Mouse (Mus musculus) kidney, embryonic 15.5 days (tissue): ENCODE data around the gene Tm2d3. TPM values are rescaled to one million over a fixed set of nuclear protein-coding genes. Genes with fewer than 3 reads are reported as not detected.

Experiments
- ATAC-seq: fragments of 200-750 bp; cut with Nextera tagmentation; replicated peaks from 2 replicates; pipeline ENCODE4 v1.8.0; 2017; ENCODE audit warnings: moderate TSS enrichment; ENCODE audit not compliant: low FRiP score
- H3K27ac ChIP-seq: fragments of 300-500 bp; sonication (generic); 2 replicates; pipeline ENCODE4 v1.5.1; 2015; ENCODE audit warnings: mild to moderate bottlenecking, inconsistent platforms
- H3K27me3 ChIP-seq: fragments of 300-500 bp; sonication (generic); 2 replicates; pipeline ENCODE4 v1.6.1; 2015; ENCODE audit warnings: inconsistent platforms
- H3K36me3 ChIP-seq: fragments of 300-500 bp; sonication (generic); 2 replicates; pipeline ENCODE4 v1.6.1; 2015; ENCODE audit warnings: inconsistent platforms
- H3K4me1 ChIP-seq: fragments of 300-500 bp; sonication (generic); 2 replicates; pipeline ENCODE4 v1.6.1; 2015; ENCODE audit warnings: inconsistent platforms
- H3K4me2 ChIP-seq: fragments of 300-500 bp; sonication (generic); 2 replicates; pipeline ENCODE4 v1.6.1; 2015; ENCODE audit warnings: moderate library complexity, mild to moderate bottlenecking, inconsistent platforms
- H3K4me3 ChIP-seq: fragments of 300-500 bp; sonication (generic); replicated peaks from 2 replicates; pipeline ENCODE4 v1.5.1; 2015; ENCODE audit warnings: mild to moderate bottlenecking, inconsistent platforms
- H3K9ac ChIP-seq: fragments of 300-500 bp; sonication (generic); 2 replicates; pipeline ENCODE4 v1.6.1; 2015; ENCODE audit warnings: mild to moderate bottlenecking, inconsistent platforms
- H3K9me3 ChIP-seq: fragments of 300-500 bp; sonication (generic); replicated peaks from 2 replicates; pipeline ENCODE4 v1.6.1; 2016; ENCODE audit warnings: inconsistent platforms
- WGBS: fragments of 180-500 bp; shearing (Covaris S2); methylation state at CpG from one replicate; pipeline ENCODE4 v1.1.7; 2015; ENCODE audit warnings: mixed read lengths; 5-methylcytosine and 5-hydroxymethylcytosine counted together
- polyA plus RNA-seq: library from polyadenylated mRNA; unstranded; fragments of >200 nt; fragmentation: Nextera tagmentation; extraction: Ambion mirVana; gene quantifications from 2 replicates; pipeline ENCODE4 v1.2.1, GENCODE M21; 2015

Gene Tm2d3
- polyA plus RNA-seq, 1 experiment from 2014 or later = 88.1 TPM

GRCm38 (mm10) chr7:65713782-65714181 is 22.8 kb downstream of the Tm2d3 start:
- Histone ChIP-seq H3K4me1 (peaks cover 3% of the 10 kb centered on the region; the same call in 1 of the 2 replicates), H3K4me3 (no peak overlapping the region), H3K4me2 (no peak overlapping the region), H3K36me3 (no peaks in the 10 kb centered on the region), H3K9me3 (no peaks in the 10 kb centered on the region), H3K27ac (no peak overlapping the region), H3K27me3 (no peaks in the 10 kb centered on the region), H3K9ac (no peak overlapping the region)
- ATAC-seq = peak; percentile 69; the same call in 1 of the 2 replicates
- WGBS = 35% methylated on average over 5 of the region's 5 CpGs

DNA sequence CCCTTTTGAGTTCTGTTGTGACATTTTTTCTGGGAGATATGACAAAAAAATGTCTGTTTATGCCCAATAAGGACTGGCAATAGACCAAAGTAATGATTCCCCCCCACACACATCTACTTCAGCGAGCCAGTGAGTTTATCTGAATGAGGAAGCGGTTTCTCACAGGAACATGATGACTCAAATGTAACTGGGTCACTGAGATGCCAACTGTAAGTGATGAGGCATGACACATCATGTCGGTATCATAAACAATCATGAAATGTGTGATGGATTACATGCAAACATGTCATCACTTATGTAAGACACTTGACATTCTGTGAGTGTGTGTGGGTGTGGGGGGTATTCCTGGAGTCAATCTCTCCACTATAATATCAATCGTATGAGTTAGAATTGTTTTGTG is 23.3 kb downstream of the Tm2d3 start:
- Histone ChIP-seq H3K9me3 (no peaks in the 10 kb centered on the region), H3K36me3 (no peaks in the 10 kb centered on the region), H3K4me2 (no peak overlapping the region), H3K27me3 (no peaks in the 10 kb centered on the region), H3K4me1 (peaks cover 3% of the 10 kb centered on the region; the same call in 1 of the 2 replicates), H3K4me3 (no peak overlapping the region), H3K27ac (no peak overlapping the region), H3K9ac (no peak overlapping the region)
- ATAC-seq = no peak
- 74% methylated on average over 4 of the region's 4 CpGs for WGBS

DNA sequence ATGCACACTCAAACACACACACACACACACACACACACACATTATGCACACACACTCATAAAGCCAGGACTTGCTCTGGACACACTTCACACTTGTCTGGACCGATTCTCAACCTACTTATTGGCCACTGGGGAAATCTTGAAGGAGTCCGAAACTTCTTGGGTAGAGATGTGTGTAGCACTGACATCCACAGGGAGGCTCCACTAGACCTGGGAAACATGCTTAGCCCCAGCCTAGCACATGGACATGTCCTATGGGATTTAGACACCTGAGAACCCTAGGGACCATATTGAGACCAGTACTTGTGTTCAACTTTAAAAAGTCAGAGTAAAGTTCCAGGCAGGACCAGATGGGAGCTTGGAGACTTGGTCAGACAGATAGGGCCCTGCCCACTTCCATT is 43.1 kb downstream of the Tm2d3 start:
- ATAC-seq = no peak
- Histone ChIP-seq H3K9ac (no peak overlapping the region), H3K4me2 (no peak overlapping the region), H3K27me3 (no peaks in the 10 kb centered on the region), H3K27ac (no peak overlapping the region), H3K9me3 (no peaks in the 10 kb centered on the region), H3K4me1 (peaks cover 7% of the 10 kb centered on the region), H3K36me3 (no peaks in the 10 kb centered on the region), H3K4me3 (no peak overlapping the region)
- 61% methylated on average over 2 of the region's 2 CpGs for WGBS

DNA sequence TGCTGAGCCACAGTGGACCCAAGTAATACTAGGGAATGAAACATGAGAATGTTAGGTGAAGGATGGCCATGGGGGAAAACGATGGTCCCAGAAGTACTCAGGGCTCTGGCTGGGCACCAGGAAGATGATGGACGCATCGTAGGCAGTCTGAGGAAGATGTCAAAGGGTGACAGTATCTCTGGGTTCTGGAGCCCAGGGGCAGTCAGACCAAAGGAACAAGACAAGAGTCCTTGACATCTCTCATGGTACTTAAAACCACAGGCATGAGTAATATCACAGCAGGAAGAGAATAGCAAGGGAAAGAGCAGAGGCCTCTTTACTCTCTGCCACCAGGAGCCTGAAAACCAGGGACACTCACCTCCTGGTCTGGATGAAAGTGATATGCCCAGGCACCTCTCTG is 44.3 kb downstream of the Tm2d3 start:
- 93% methylated on average over 3 of the region's 3 CpGs for WGBS
- ATAC-seq = no peak
- no peak overlapping the region for H3K4me2 ChIP-seq

DNA sequence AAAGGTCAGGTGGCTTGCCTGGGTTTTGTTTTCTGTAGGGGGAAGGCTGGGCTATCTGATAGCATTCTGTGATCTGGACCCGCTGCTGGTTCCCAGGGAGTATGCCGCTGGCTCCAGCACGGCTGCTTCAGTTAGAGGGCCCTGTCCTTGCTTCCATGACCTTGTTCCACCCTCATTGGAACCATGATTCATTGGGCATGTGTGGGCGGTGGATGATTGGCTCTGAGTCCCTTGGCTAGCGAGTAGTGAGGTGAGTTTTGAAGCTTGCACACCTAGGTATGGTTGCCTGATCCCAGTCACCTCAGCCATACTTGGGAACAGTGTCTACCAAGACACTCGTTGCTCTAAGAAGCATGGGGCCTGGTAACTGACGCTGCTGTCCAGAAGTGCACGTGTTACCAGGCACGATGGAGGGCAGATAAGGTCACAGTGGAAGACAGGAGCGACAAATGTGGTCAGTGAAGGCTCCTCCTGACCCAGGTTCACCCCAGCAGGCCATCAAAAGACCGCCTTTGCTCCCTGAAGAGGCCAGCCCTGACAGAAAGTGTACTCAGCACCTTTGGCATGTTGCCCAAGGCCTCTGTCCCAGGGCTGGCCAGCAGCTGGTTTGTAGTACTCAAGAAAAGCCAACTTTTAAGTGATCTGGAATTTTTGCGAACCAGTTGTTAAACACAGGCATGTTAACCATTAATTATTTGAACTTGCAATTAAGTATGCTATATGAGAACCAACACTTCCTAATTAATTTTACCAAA is 46.5 kb downstream of the Tm2d3 start:
- 42% methylated on average over 12 of the region's 12 CpGs for WGBS
- no peaks in the 10 kb centered on the region for H3K9me3 ChIP-seq
- H3K27me3 ChIP-seq = no peaks in the 10 kb centered on the region

More for the DNA sequence above, 44.3 kb downstream of the Tm2d3 start:
- no peaks in the 10 kb centered on the region for H3K27me3 ChIP-seq
- H3K9me3 ChIP-seq = no peaks in the 10 kb centered on the region
- no peak overlapping the region for H3K9ac ChIP-seq
- H3K4me3 ChIP-seq = no peak overlapping the region
- H3K27ac ChIP-seq = no peak overlapping the region
- peaks cover 7% of the 10 kb centered on the region for H3K4me1 ChIP-seq
- no peaks in the 10 kb centered on the region for H3K36me3 ChIP-seq

DNA sequence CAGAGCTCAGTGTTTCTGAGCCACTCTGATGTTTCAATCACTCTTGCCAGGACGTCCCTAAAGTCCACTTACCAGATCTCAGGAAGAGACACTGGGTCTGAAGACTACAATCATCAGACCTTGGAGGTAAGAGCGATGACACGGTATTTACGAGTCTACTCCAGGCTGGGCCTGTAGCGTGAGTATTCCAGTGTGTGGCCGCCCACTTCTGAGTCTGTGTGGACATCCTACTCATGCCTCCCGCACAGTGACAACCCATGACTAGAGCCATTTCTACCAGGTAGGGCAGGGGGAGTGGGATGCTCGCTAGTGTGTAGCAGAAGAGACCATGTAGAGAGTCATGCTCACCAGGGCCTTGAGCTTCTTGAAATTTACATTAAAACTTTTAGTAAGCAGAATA is 51.9 kb downstream of the Tm2d3 start:
- Histone ChIP-seq H3K9ac (no peak overlapping the region), H3K9me3 (no peaks in the 10 kb centered on the region), H3K36me3 (no peaks in the 10 kb centered on the region), H3K4me1 (no peaks in the 10 kb centered on the region), H3K4me3 (no peak overlapping the region), H3K27me3 (no peaks in the 10 kb centered on the region), H3K4me2 (no peak overlapping the region), H3K27ac (no peak overlapping the region)
- 91% methylated on average over 8 of the region's 8 CpGs for WGBS
- no peak for ATAC-seq

More for the DNA sequence above, 46.5 kb downstream of the Tm2d3 start:
- H3K27ac ChIP-seq = no peak overlapping the region
- H3K4me3 ChIP-seq = no peak overlapping the region
- H3K9ac ChIP-seq = no peak overlapping the region
- H3K36me3 ChIP-seq = no peaks in the 10 kb centered on the region
- peaks cover 7% of the 10 kb centered on the region for H3K4me1 ChIP-seq
- no peak overlapping the region for H3K4me2 ChIP-seq
- peak; percentile 49 for ATAC-seq

GRCm38 (mm10) chr7:65747990-65748955 is 57.3 kb downstream of the Tm2d3 start:
- Histone ChIP-seq H3K27me3 (0 out of 2 replicates have a peak, but pooled peaks cover 3% of the 10 kb centered on the region), H3K27ac (no peak overlapping the region), H3K36me3 (no peaks in the 10 kb centered on the region), H3K9me3 (no peaks in the 10 kb centered on the region), H3K4me2 (no peak overlapping the region), H3K4me3 (no peak overlapping the region), H3K9ac (no peak overlapping the region), H3K4me1 (no peaks in the 10 kb centered on the region)
- 80% methylated on average over 11 of the region's 11 CpGs for WGBS
- no peak for ATAC-seq

Other genes starting within 250 kb of the Tm2d3 start
- gene Tjp1, start 163.4 kb upstream of the Tm2d3 start, polyA plus RNA-seq = 29.9 and 31.2 TPM in 2 replicates
- 10.3 and 11.1 TPM in 2 replicates for gene Tarsl2, start 46.3 kb upstream of the Tm2d3 start, polyA plus RNA-seq
- gene Pcsk6, start 170.6 kb downstream of the Tm2d3 start, polyA plus RNA-seq = 2.7 and 2.9 TPM in 2 replicates